Mouse (Mus musculus) erythroid progenitor cell, adult 5-6 weeks (primary cell): ENCODE data around the gene Iqcn. TPM values are rescaled to one million over a fixed set of nuclear protein-coding genes. Genes with fewer than 3 reads are reported as not detected.

Source experiments
- ATAC-seq: replicated peaks from 2 replicates; pipeline ENCODE4 v1.8.0; 2016; ENCODE audit warnings: moderate number of reproducible peaks, mild to moderate bottlenecking, moderate TSS enrichment, inconsistent platforms; ENCODE audit not compliant: poor library complexity, low FRiP score, severe bottlenecking
- total RNA-seq, 2 experiments: library from RNA; stranded (forward) in 1 of 2; stranded (reverse) in 1 of 2; fragments of 150-400 nt in 1 of 2; fragments of 186-747, 209-891 nt in 1 of 2; gene quantifications; 2 replicates each; pipeline versions ENCODE4 v1.2.3 to v1.2.4; 2015 to 2017; ENCODE audit warnings: low replicate concordance in 2 of 2

Iqcn gene
- total RNA-seq, 2 experiments from 2014 or later: not detected

- ATAC-seq: no peak
These were observed 4.0 kb upstream of the Iqcn start for GRCm38 (mm10) chr8:70699116-70699833.

DNA sequence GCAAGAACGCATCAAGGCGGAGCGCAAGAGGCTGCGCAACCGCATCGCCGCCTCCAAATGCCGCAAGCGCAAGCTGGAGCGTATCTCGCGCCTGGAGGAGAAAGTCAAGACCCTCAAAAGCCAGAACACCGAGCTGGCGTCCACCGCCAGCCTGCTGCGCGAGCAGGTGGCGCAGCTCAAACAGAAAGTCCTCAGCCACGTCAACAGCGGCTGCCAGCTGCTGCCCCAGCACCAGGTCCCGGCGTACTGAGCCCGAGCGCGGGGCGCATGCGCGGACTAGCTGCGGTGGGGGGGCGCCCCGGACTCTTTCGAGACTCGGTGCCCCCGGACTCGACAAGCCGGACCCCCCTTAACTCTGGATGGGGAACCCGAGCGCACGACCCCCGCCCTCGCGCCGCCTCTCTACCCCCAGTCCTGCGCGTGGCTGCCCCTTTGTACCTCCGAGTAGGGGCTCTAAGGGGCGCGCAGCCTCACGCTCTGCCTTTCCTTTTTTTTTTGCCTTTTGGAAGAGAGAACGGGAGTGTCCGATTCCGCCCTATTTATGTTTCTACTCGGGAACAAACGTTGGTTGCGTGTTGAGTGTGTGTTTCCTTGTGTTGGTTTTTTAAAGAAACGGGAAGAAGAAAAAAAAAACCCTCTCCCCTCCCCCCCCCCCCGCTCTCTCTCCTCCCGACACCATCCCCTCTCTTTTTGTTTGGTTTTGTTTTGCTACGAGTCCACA lies 3.3 kb upstream of the Iqcn start:
- 0 out of 2 replicates have a peak, but pooled peaks have one; percentile 9 for ATAC-seq

DNA sequence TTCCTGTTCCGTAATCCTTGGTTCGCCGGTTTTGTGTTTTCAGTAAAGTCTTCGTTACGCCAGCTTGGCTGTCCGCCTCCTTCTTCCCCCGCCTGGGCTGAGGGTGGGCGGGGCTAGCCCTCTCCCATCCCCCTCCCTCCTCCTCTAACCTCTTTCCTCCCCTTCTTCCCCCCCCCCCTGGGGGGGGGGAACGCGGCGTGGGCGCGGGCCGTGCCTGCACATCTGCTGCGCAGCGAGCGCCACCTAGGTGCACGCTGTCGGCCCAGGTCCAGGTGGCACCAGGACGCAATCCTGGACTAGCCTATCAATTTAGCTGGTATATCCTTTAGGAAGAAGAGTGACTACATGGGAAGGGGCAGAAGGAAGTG lies 2.7 kb upstream of the Iqcn start:
- peak; percentile 36 for ATAC-seq

GRCm38 (mm10) chr8:70701048-70701981 lies 1.9 kb upstream of the Iqcn start:
- ATAC-seq: no peak

- ATAC-seq: no peak
These were observed 1.0 kb upstream of the Iqcn start for GRCm38 (mm10) chr8:70701982-70702841.

- no peak for ATAC-seq
These were observed 445 bp upstream of the Iqcn start for GRCm38 (mm10) chr8:70702842-70703182.

DNA sequence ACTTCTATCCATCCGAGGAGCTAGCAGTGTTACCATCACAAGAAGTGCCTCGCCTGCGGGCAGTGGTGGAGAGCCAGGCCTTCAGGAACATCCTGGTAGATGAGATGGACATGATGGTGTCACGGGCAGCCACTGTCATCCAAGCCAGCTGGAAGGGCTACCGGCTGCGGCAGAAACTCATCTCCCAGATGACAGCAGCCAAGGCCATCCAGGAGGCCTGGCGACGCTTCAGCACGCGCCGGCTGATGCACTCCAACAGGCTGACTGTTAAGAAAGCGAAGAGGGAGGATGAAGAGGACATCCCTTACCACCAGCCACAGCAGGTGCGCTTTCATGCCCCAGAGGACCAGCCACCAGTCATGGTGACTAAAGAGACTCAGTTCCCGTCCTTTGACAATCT lies 5.0 kb downstream of the Iqcn start:
- ATAC-seq: no peak

DNA sequence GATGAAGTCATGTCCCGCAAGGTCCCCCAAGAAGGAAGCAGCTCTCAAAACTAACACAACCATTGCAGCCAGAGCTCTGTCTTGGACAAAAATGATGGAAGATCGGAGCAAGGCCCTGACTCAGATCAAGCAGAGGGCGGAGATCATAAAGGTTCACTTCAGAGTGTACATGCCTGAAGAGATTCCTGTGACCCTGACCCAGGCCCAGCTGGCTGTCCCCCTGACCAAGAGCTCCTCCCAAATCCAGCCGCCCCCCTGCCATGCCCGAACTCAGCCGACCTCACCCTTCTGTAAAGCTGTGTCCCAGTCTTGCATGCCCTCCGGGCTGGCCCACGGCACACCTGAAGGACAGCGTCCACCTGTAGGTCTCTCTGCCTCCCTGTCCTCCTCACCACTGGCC lies 6.5 kb downstream of the Iqcn start:
- no peak for ATAC-seq

GRCm38 (mm10) chr8:70710296-70710695 lies 7.0 kb downstream of the Iqcn start:
- ATAC-seq: no peak

GRCm38 (mm10) chr8:70711041-70711440 lies 7.8 kb downstream of the Iqcn start:
- no peak for ATAC-seq

DNA sequence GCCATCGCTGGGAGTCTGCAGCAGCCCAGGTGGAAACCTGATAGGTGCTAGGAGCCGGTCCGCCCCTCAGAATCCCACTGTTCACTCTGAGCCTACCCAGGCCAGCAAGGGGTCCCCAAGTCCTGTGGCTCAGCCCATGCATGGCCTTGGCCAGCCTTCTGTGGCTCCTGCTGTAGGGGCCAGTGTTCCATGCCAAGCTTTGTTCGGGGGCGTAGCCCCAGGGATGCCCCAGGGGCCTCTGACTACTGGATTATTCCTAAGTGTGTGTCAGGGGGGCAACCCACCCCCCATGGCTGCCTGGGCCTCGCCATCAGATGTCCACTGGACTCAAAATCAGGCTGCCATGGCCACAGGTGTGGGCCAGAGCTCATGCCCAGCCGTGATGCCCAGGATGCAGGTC lies 10.7 kb downstream of the Iqcn start:
- no peak for ATAC-seq

- ATAC-seq: no peak
These were observed 11.8 kb downstream of the Iqcn start for GRCm38 (mm10) chr8:70715086-70715485.

DNA sequence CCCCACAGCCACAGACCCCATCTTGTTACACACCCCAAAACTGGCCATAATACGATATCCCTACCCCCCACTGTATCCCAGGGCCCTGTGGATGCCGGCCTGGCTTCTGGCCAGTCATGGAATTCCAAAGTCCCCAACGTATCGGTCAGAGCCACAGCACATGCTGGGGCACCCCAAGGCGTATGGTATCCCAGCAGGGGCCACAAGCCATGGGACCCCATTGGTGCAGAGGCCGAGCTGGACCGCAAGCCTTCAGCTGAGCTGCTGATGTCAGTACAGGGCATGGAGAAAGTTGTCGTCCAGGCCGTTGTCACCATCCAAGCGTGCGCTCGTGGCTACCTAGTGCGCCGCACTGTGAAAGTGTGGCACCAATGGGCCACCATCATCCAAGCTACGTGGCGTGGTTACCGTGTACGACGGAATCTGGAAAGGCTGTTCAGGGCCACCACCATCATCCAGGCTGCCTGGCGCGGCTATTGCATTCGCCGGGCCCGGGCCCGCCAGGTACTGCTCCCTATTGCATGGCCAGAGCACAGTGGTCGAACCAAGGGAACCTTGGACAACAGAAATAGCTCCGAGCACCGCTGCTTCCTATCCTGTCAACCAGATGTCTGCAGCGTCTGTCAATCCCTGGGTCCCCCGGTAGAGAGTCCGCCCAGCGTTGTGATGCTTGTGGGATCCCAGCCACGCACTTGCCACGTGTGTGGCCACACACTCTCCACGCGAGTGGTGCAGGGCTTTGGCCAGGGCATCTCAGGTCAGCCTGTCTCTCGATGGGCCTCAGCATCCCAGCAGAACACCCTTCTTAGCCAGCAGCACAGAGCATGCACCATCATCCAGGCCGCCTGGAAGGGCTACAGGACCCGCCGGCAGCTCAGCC lies 13.5 kb downstream of the Iqcn start:
- no peak for ATAC-seq

DNA sequence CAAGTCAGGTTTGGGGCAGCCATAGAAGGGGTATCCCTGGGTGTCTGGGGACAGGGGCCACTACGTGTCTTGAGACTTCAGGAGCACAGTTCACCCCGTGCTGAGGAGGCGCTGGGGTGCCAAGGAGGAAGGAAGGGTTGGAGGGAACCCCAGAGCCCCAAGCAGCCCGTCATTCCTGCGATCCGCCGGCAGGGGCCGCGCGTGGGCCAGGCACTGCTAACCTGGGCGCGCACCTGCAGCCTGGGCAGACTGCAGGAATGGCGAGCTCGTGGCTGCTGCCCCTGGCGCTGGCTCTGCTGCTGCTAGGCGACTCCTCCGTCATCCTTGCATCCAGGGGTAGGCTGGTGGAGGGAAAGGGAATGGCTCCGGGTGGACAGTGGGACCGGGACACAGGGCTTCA lies 15.0 kb downstream of the Iqcn start, which contains the start of gene Gm3336:
TSS of gene Gm3336 (plus strand) at position 247 of the 400 bp plus-strand sequence.
- peak; percentile 79 for ATAC-seq

GRCm38 (mm10) chr8:70719796-70720270 lies 16.6 kb downstream of the Iqcn start:
- ATAC-seq: no peak

GRCm38 (mm10) chr8:70720739-70721138 lies 17.5 kb downstream of the Iqcn start:
- ATAC-seq: no peak

DNA sequence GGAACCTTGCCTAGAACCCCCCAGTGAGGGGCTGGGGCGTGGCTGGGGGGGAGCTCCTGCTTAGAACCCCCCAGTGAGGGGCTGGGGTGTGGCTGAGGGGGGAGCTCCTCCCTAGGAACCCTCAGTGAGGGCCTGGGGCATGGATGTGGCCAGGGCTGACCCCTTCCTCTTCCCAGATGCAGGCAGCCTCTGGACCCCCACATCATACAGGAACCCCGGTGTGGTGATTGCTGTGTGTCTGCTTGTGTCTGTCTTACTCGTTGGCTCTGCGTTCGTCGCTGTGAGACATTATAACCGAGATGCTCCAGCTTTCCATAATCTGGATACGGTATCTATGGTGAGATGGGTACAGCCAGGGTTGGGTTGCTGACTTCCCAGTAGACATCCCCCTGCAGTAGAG lies 18.3 kb downstream of the Iqcn start:
- no peak for ATAC-seq

DNA sequence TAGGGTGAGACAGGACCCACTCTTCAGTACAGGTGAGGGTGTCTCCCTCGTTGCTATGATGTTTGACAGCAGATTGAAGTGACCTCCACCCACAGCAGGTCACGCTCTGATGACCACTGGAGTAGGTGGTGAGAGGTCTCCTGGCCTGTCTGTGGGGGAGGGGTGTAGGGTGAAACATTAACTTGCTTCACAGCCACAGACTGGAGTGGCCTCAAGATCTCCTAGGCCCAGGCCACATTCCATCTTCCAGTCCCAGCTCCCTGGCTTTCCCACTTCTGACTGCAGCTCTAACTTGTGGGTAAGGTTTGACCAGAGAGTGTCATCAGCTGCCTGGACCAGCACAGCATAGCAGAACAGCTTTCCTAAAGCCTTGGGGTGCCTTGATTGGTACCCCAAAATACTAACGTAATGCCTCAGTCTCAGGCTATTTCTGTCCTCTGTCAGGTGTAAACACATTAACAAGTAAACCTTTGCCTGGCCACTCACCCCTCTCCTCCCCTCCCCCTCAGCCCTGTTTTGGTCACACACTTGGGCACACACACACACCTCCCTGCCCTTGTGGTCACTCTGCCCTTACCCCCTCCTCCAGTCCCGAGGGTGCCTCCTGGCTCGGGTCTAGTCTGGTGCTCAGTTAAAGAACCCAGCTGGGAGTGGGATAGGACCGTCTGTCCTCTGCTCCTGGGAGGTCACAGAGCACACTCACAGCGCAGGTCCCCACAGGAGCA lies 20.4 kb downstream of the Iqcn start, which contains the start of gene Pde4c:
TSS of gene Pde4c (plus strand) at position 235 of the 725 bp plus-strand sequence.
- no peak for ATAC-seq
